Mouse (Mus musculus): ENCODE measurements around the gene Sqstm1.

DNA sequence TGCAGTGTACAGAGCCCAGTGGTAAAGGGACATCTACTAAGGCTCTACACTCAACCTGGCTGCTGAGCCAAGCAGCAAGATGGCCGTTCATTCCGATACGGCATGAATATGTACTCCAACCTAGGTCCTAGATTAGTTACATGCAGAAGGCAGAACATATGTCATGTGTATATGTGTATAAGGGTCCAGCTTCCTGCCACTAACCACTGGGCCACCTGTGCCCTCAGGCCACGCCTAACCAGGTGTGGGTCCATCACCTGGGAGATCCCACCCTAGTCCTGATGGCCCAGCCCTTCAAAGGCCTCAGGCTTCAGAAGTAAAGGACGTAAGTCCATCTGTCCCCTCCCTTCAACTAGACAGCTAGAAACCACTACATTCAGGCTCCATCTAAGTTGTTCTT is 2.6 kb downstream of the Sqstm1 start:
- no peak for TF ChIP-seq EP300 (IDR thresholded peaks at IDR 0.05)
- no peak for TF ChIP-seq CTCF (IDR thresholded peaks at IDR 0.05)
